Mouse (Mus musculus) activated CD4-positive, CD25-positive, alpha-beta regulatory T cell (primary cell): Measurements from ENCODE around the gene 3110018I06Rik. TPM values are rescaled to one million over a fixed set of nuclear protein-coding genes. Genes with fewer than 3 reads are reported as not detected.

Source experiments
- polyA plus RNA-seq, 2 experiments: library from polyadenylated mRNA; unstranded; fragments of 100-300 nt; shearing (Covaris generic); gene quantifications; one replicate each; pipeline ENCODE4 v1.2.1; 2017

The 3110018I06Rik gene
- polyA plus RNA-seq: not detected

DNA sequence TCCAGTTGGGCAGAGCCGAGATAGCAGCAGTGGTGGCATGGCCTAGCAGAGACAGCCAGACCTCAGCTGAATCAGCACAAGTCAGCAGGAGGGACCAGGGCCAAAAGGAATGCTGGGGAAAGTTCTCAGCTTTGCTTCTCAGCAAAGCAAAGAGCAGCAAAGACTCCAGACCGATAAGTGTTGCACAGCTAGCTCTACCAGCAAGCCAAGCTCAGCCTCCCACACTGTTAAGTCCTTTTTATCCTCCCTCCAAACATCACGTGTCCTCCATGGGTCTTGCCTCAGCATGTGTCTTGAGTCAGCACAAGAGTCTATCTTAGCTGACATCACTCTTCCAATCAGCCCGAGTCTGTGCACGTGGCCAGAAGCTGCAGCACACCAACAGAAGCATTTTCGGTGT is at the start of gene 3110018I06Rik:
Gene 3110018I06Rik, plus strand, starts transcription at position 262 of the 400 bp plus-strand sequence.

